Mouse (Mus musculus) cerebellum, postnatal 14 days (tissue): ENCODE measurements at regions not wholly inside any gene's neighbourhood (a gene's known extent, or its start where the extent isn't known, plus 50 kb on each side); places are given as distances from the start of the nearest gene placed in this dataset.
A peak's percentile ranks its signal among the peaks of the same experiment; 100 is the strongest.

Experiments
- DNase-seq, 2 experiments: peaks; one replicate each; pipeline ENCODE4 v3.0.0; 2021; ENCODE audit warnings: mixed read lengths in 2 of 2

GRCm38 (mm10) chr10:15592161-15592560 lies 874.1 kb upstream of the Gje1 start:
- DNase-seq: no peak

GRCm38 (mm10) chr10:15586081-15586480 lies 868.1 kb upstream of the Gje1 start:
- no peak for DNase-seq

GRCm38 (mm10) chr10:15564119-15564518 lies 846.1 kb upstream of the Gje1 start:
- no peak for DNase-seq

GRCm38 (mm10) chr10:15553407-15554064 lies 835.5 kb upstream of the Gje1 start:
- no peak for DNase-seq

GRCm38 (mm10) chr10:15541797-15542350 lies 823.9 kb upstream of the Gje1 start:
- peak; percentile 8 to 18 for DNase-seq

GRCm38 (mm10) chr10:15540780-15541426 lies 822.9 kb upstream of the Gje1 start:
- no peak for DNase-seq

GRCm38 (mm10) chr10:15536053-15536452 lies 818.0 kb upstream of the Gje1 start:
- DNase-seq: no peak

GRCm38 (mm10) chr10:15487367-15487766 lies 769.4 kb upstream of the Gje1 start:
- no peak for DNase-seq

- DNase-seq: no peak
Measured at GRCm38 (mm10) chr10:15443281-15443680, 725.3 kb upstream of the Gje1 start.

GRCm38 (mm10) chr10:15441216-15441615 lies 723.2 kb upstream of the Gje1 start:
- no peak for DNase-seq

- no peak for DNase-seq
Measured at GRCm38 (mm10) chr10:15426746-15427145, 708.7 kb upstream of the Gje1 start.

GRCm38 (mm10) chr10:15406211-15406610 lies 688.2 kb upstream of the Gje1 start:
- DNase-seq: no peak

- DNase-seq: no peak
Measured at GRCm38 (mm10) chr10:15405706-15406105, 687.7 kb upstream of the Gje1 start.

- DNase-seq: no peak
Measured at GRCm38 (mm10) chr10:15399964-15400363, 682.0 kb upstream of the Gje1 start.

GRCm38 (mm10) chr10:15397114-15397513 lies 679.1 kb upstream of the Gje1 start:
- DNase-seq: peak in 1 of 2 experiments; percentile 12

GRCm38 (mm10) chr10:15395295-15395694 lies 677.3 kb upstream of the Gje1 start:
- DNase-seq: no peak

GRCm38 (mm10) chr10:15392027-15392816 lies 674.2 kb upstream of the Gje1 start:
- DNase-seq: peak; percentile 3 to 52

- no peak for DNase-seq
Measured at GRCm38 (mm10) chr10:15373571-15373970, 655.6 kb upstream of the Gje1 start.
